18 mouse cellular contexts compared by ENCODE assay signal in the genomic region with DNA sequence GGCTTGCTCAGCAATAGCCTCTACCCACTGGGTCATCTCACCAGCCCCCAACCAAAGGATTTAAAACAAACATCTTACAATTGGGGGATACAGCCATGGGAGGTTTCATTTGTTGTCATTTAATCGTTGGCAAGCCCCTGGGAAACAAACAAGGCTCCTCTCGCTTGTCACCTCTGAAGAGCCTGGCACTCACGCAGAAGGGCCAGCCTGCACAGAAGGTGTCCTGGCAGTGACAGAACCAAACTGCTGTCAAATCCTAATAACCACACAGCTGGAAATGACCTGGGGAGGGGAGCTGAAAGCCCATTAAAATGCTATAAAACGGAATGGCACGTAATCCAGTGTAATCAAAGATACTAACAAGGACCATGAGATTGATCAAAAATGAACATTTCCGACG.
A peak's percentile ranks its signal among the peaks of the same experiment; 100 is the strongest.
DNase-seq lines count a peak whose midpoint lies in the region; ATAC-seq and TF ChIP-seq lines count a peak whose summit lies in the region.
"Had no signal": no experiment of that assay in that cellular context is flagged by ENCODE, and none has a peak within 500 bp of the region (broad histone marks: within the 10 kb centered on the region; RNA-seq: fewer than 3 reads in every experiment).

No protein-coding gene starts in this region.

- TF ChIP-seq POLR2A in heart, adult 2 months (IDR thresholded peaks at IDR 0.05; ENCODE audit: insufficient read depth, low read depth, low read length), result no peak

- no peaks in the 10 kb centered on the region for H3K79me2 ChIP-seq in heart, adult 2 months (replicated peaks; ENCODE audit: control insufficient read depth, insufficient read depth, low read length)

- 66% methylated on average over 7 of the region's 7 CpGs for WGBS in forebrain, embryonic 14.5 days
- 84% methylated on average over 7 of the region's 7 CpGs for WGBS in forebrain, embryonic 11.5 days
- 72% methylated on average over 7 of the region's 7 CpGs for WGBS in heart, adult 2 months
- 83% methylated on average over 7 of the region's 7 CpGs for WGBS in liver, embryonic 12.5 days (ENCODE audit: insufficient replicate concordance)

- peak; percentile 27 for DNase-seq in forebrain, embryonic 14.5 days (ENCODE audit: low spot score)
- no peak for DNase-seq in forebrain, embryonic 11.5 days (ENCODE audit: low spot score)
- DNase-seq in heart, adult 2 months, result peak; percentile 19 to 26
- DNase-seq in heart, postnatal 25 days (ENCODE audit: low spot score), result no peak
- DNase-seq in liver, result no peak
- DNase-seq: adrenal gland, postnatal 14 days; cerebellum, postnatal 36 days; gastrocnemius, postnatal 14 days; kidney, adult 11 months had no signal

- intact Hi-C loops in heart, adult 2 months (cut with DNase I), result no loop called here
- intact Hi-C loops in heart, postnatal 25 days (cut with DNase I), result no loop called here

- TF ChIP-seq EP300 in heart, adult 2 months (IDR thresholded peaks at IDR 0.05; ENCODE audit: insufficient read depth, low read depth, low read length), result no peak

- no peak overlapping the region for H3K4me2 ChIP-seq in forebrain, embryonic 14.5 days (ENCODE audit: low read length)
- no peak overlapping the region for H3K4me2 ChIP-seq in forebrain, embryonic 11.5 days (ENCODE audit: low read depth, low read length, severe bottlenecking)
- no peak overlapping the region for H3K4me2 ChIP-seq in liver, embryonic 12.5 days
- H3K4me2 ChIP-seq: embryonic facial prominence, embryonic 13.5 days; forebrain, embryonic 15.5 days; heart, embryonic 11.5 days; hindbrain, embryonic 13.5 days had no signal

- no peaks in the 10 kb centered on the region for H3K36me3 ChIP-seq in forebrain, embryonic 14.5 days (ENCODE audit: control insufficient read depth, insufficient read depth, low read length)
- H3K36me3 ChIP-seq in forebrain, embryonic 11.5 days (ENCODE audit: control insufficient read depth, insufficient read depth, low read length), result no peaks in the 10 kb centered on the region
- H3K36me3 ChIP-seq in heart, adult 2 months (ENCODE audit: control insufficient read depth, insufficient read depth, low read length), result no peaks in the 10 kb centered on the region; the same call in 1 of the 2 replicates
- 0 out of 2 replicates have a peak, but pooled peaks cover 3% of the 10 kb centered on the region for H3K36me3 ChIP-seq in liver, embryonic 12.5 days
- H3K36me3 ChIP-seq: embryonic facial prominence, embryonic 13.5 days; forebrain, embryonic 15.5 days had no signal

- no peaks in the 10 kb centered on the region for H3K4me1 ChIP-seq in forebrain, embryonic 14.5 days (ENCODE audit: control insufficient read depth, insufficient read depth, low read length)
- H3K4me1 ChIP-seq in forebrain, embryonic 11.5 days (replicated peaks; ENCODE audit: control insufficient read depth, insufficient read depth, low read length), result no peaks in the 10 kb centered on the region
- peaks cover 6% of the 10 kb centered on the region; the same call in 1 of the 2 replicates for H3K4me1 ChIP-seq in heart, adult 2 months (ENCODE audit: control insufficient read depth, insufficient read depth, low read length)
- H3K4me1 ChIP-seq in liver, embryonic 12.5 days, result peaks cover 92% of the 10 kb centered on the region
- H3K4me1 ChIP-seq: embryonic facial prominence, embryonic 13.5 days had no signal

- H3K4me3 ChIP-seq in forebrain, embryonic 14.5 days (ENCODE audit: low read depth, low read length), result no peak overlapping the region
- no peak overlapping the region for H3K4me3 ChIP-seq in forebrain, embryonic 11.5 days (ENCODE audit: low read depth, low read length)
- no peak overlapping the region for H3K4me3 ChIP-seq in heart, adult 2 months
- no peak overlapping the region for H3K4me3 ChIP-seq in liver, embryonic 12.5 days
- H3K4me3 ChIP-seq: embryonic facial prominence, embryonic 13.5 days; forebrain, embryonic 15.5 days; hindbrain, embryonic 13.5 days had no signal

- no peak overlapping the region for H3K9ac ChIP-seq in forebrain, embryonic 14.5 days (ENCODE audit: low read length)
- H3K9ac ChIP-seq in forebrain, embryonic 11.5 days (ENCODE audit: low read length), result no peak overlapping the region
- H3K9ac ChIP-seq in heart, adult 2 months (ENCODE audit: low read depth, low read length), result no peak overlapping the region
- H3K9ac ChIP-seq in liver, embryonic 12.5 days, result no peak overlapping the region
- H3K9ac ChIP-seq: embryonic facial prominence, embryonic 13.5 days; forebrain, embryonic 15.5 days; hindbrain, embryonic 13.5 days had no signal

- no peaks in the 10 kb centered on the region for H3K27me3 ChIP-seq in forebrain, embryonic 14.5 days (replicated peaks; ENCODE audit: control insufficient read depth, insufficient read depth, low read length)
- H3K27me3 ChIP-seq in forebrain, embryonic 11.5 days (ENCODE audit: control insufficient read depth, insufficient read depth, low read length), result no peaks in the 10 kb centered on the region
- no peaks in the 10 kb centered on the region for H3K27me3 ChIP-seq in heart, adult 2 months (ENCODE audit: control insufficient read depth, insufficient read depth, low read length)
- no peaks in the 10 kb centered on the region for H3K27me3 ChIP-seq in liver, embryonic 12.5 days (replicated peaks)
- H3K27me3 ChIP-seq: CH12.LX; embryonic facial prominence, embryonic 13.5 days; forebrain, embryonic 15.5 days; hindbrain, embryonic 13.5 days had no signal

- H3K27ac ChIP-seq in forebrain, embryonic 14.5 days (ENCODE audit: low read depth, low read length), result no peak overlapping the region
- H3K27ac ChIP-seq in forebrain, embryonic 11.5 days (ENCODE audit: low read depth, low read length), result no peak overlapping the region
- H3K27ac ChIP-seq in heart, adult 2 months, result no peak overlapping the region
- 0 out of 2 replicates have a peak overlapping the region, but pooled peaks have one; percentile 18 for H3K27ac ChIP-seq in liver, embryonic 12.5 days
- H3K27ac ChIP-seq: embryonic facial prominence, embryonic 13.5 days; forebrain, embryonic 15.5 days; hindbrain, embryonic 13.5 days; hindbrain, postnatal 0 days had no signal

- no peak for TF ChIP-seq CTCF in heart, adult 2 months (IDR thresholded peaks at IDR 0.05)

- H3K9me3 ChIP-seq in forebrain, embryonic 14.5 days (replicated peaks; ENCODE audit: control insufficient read depth, low read length), result no peaks in the 10 kb centered on the region
- H3K9me3 ChIP-seq in forebrain, embryonic 11.5 days (ENCODE audit: control insufficient read depth, low read length), result no peaks in the 10 kb centered on the region
- no peaks in the 10 kb centered on the region for H3K9me3 ChIP-seq in liver, embryonic 12.5 days (replicated peaks)
- H3K9me3 ChIP-seq: embryonic facial prominence, embryonic 13.5 days; forebrain, embryonic 15.5 days; hindbrain, embryonic 13.5 days had no signal

- ATAC-seq in forebrain, embryonic 14.5 days, result no peak
- ATAC-seq in forebrain, embryonic 11.5 days (replicated peaks; ENCODE audit: low FRiP score), result no peak
- ATAC-seq in liver, embryonic 12.5 days, result no peak
- ATAC-seq: activated CD4-positive, CD25-positive, alpha-beta regulatory T cell, adult 4 months; forebrain, embryonic 15.5 days; hindbrain, postnatal 0 days; Patski had no signal

Comparison
In these comparisons a context has a peak if more than half of its experiments do, and no peak if none do; other contexts are left out.
1. DNase-seq: peak in forebrain, embryonic 14.5 days (single experiment) and heart, adult 2 months (2 of 2); none in forebrain, embryonic 11.5 days (single experiment), heart, postnatal 25 days (single experiment) and liver (single experiment).